Mouse (Mus musculus): ENCODE results near the gene Jagn1.

Jagn1 gene

DNA sequence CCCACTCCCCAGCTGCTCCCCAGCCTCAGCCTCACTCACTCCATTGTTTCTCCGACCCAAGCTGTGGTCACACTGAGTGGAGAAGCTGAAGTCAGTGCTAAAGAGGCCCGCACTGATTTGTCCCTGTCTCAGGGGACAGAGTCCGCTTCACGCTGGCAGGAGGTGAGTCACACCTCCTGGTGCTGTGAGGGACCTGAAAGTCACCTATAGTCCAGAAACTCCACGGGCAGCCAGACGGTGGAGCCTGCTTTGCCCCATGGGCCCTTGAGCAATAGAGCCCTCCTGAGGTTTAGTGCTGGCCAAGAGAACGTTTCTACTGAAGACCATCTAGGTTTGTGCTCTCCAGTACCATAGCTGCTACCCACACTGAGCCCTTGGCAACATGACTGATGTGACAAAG lies 7.7 kb upstream of the Jagn1 start:
- peak; percentile 80 for DNase-seq (ENCODE audit: low spot score)

DNA sequence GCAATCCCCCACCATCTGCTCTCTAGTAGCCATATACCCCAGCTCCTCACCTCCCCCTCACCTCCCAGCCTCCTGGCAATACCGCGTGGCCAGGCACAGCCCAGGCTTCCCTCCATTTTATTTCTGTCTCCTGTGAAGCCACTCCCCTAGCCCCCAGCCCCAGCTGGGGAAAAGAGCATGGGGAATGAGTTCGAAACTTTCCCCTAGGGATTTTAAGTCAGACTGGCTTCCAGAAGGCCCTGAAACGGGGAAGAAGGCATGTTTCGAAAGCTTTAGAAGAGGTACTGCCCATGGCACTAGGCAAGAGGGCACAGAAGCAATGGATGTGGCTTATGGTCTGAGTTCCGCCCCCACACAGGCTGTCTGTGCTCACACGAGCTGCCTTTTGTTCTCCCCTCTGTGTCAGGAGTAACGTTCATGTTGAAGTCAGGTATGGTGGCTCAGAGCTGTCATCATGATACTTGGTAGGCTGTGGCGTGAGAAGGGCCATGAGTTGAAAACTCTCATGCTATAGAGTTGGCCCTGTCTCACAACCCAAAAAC lies 6.6 kb upstream of the Jagn1 start, which contains the start of gene Cidec:
Cidec (minus strand) TSS at position 97 of the 542 bp plus-strand sequence.
- DNase-seq (ENCODE audit: low spot score), result peak; percentile 96

DNA sequence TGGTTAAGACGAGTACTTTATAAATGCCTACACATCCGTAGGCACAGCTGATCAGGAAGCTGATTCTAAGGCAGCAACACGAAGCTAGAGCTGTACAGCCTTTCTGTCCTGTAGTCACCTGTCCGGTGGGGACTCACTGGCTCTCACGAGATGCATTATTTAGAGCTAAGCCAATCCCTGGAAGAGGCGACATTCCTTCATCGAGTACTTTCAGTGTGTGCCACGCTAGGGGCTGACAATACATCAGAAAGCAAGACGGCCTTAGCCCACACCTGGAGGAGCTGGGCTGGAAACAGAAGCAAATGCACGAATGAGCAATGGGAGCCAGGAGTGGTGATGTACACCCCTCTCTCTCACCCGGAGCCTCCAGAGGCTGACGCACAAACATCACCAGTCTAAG lies 5.2 kb upstream of the Jagn1 start:
- DNase-seq (ENCODE audit: low spot score), result no peak

DNA sequence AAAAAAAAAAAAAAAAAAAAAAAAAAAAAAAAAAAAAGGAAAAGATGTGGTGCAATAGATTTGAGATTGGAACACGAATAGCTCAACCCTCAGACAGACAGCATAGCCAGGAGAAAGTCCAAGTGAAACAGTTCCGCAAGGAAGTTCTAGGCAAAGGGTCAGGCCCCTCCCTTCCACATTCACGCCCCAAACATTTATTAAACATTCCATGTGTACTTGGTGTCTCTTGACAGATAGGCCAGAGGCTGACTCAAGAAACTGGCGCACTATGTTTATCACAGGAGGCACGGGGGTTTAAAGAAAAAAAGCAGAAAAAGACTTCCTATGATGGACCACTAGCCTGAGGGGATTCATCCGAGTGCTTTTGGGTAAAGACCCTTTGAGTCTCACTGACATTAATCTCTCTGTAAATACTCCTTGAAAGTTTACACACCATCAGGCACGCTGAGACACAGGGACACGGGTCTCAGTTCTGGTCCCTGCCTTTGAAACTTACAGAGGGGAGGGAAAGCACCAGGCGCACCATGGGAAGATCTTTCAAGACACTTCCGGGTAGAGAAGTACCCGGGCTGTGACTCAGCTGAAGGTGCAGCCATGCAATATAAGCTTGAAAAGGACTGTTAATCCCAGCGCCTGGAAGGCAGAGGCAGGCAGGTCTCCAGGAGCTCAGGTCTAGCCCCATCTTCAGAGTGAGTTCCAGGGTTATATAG lies 3.5 kb upstream of the Jagn1 start:
- DNase-seq (ENCODE audit: low spot score), result peak; percentile 96

DNA sequence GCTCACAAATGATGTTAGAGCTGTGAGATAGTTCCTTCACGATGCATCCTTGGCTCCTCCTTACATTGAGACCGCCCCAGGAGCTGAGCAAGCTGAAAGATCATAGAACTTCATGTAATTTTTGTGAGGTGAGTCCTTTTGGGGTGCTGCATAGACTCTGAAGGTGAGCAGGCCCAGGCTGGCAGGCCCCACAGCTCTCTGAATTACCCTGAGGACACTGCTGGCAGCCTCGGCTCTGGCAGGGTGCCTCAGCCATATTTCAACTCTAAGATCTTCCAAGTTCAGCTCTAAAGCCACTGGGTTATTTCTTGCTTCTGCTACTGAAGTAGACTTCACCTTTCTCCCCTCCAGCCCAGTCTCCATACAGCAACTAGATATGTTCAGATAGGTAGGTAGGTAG lies 1.7 kb upstream of the Jagn1 start:
- peak; percentile 76 for DNase-seq (ENCODE audit: low spot score)

DNA sequence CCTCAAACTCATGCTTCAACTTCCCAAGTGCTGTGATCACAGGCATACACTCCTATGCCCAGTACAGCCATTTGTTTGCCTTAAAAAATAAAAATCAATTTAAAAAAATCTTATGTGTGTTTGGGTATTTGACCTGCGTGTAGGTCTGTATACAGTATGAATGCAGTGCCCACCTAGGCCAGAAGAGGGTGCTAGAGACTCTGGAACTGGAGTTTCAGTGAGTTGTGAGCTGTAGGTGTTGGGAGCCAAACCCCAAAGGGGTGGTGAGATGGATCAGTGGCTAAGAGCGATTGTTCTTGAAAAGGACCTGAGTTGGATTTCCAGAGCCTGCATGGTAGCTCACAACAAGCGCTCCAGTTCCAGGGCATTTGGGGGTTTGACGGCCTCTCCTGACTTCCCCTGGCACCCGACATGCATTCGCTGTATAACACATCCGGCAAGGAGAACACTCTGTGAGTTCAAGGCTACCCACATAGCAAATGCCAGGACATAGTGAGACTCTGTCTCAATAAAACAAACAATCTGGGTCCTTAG lies 1.2 kb upstream of the Jagn1 start:
- DNase-seq (ENCODE audit: low spot score), result peak; percentile 96

DNA sequence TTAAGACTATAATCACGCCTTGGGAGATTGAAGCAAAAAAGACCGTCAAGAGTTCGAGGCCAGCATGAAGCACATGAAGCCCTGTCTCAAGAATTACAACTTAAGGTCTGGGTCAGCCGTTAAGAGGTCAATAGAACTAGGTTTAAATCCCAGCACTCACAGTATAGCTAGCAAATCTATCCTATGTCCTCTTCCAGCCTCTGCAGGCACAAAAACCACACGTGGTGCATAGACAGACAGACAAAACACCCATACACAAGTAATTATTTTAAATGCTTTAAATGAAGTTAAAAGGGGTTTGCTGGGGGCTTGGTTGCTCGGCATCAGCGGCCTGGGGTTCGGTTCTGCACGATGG lies 305 bp upstream of the Jagn1 start:
- DNase-seq (ENCODE audit: low spot score), result no peak

DNA sequence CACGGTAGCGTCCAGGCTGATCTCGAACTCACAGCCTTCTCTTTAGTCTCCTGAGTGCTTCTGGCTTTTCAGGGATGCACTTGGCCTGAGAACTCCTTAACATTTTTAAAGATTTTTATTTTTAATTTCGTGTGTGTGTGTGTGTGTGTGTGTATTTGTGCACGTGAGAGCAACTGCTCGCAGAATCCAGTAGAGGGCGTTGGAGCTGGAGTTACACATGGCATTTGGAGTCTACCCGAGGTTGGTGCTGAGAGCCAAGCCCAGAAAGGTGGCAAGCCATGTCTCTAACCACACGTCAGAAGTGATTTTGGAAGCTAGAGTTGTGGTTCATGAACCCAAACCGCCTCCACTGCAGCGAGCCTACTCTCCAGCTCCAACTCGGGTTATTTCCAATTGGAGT lies 722 bp downstream of the Jagn1 start:
- peak; percentile 61 for DNase-seq (ENCODE audit: low spot score)

DNA sequence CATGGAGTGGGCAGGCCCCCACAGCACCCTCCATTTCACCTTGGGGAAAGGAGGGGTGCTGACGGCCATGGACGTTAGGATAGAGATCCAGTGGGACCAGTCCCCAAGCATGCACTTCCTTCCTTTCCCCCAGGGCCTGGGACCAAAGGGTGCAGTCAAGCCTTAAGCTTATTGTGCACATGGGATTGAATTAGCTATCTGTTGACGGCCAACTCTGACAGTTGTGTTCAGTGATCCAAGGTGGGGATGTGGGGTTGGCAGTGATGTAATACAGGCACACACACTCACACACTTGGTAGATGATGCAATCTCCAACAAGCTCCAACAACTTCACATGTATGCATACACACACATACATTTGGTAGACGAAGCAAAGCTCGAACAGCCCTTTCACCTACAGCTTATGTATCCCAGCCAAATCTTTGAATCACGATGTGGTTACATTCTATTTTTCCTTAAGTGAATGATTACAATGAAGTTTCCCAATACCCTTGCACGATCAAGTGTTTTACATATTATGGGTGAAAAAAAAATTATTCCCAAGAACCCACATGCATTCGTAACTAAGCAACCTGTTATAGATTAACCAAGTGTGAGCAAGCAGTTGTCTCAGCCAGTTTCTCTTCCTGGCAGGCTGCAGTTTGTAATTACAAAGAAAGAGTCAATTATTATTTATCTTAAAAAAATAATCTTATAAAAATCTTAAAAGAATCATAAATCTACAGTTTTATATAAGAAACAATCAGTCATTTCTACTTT lies 2.0 kb downstream of the Jagn1 start:
- peak; percentile 14 for DNase-seq (ENCODE audit: low spot score)

DNA sequence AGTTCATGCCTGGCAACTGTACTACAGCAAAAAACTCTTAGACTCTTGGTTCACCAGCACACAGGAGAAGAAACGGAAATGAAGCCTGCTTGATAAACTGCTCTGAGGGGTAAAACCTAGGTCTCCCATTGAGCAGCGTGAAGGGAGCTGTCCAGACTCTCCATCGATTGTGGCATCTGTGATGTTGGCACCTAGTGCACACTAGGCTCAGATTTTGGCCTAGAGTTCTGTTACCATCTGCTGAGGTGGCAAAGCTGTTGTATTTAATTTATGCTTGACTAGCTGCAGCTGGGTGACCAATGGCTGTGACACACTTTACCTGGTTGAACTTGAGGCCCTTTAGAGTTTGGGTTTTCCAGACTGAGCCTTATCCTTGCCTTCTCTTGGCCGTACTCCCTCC lies 5.3 kb downstream of the Jagn1 start:
- DNase-seq (ENCODE audit: low spot score), result no peak

DNA sequence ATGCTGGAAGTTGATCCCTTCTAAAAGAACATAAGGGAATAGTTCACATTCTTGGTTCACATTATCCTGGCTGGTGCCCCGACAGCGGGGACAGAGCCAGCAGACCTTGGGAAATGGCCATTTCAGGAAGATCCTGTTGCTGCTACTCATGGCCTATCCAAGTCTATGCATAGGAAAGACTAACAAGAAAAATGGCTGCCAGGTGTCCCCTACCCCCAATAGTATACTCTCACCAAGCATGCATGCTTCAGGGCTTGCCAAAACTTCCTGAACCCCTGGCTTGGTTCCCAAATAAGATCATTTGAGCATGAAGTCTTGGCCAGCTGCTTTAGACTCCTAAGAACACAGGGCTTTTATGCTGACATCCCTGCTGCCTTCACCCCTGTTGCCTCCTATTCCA lies 9.5 kb downstream of the Jagn1 start:
- DNase-seq (ENCODE audit: low spot score), result peak; percentile 82

DNA sequence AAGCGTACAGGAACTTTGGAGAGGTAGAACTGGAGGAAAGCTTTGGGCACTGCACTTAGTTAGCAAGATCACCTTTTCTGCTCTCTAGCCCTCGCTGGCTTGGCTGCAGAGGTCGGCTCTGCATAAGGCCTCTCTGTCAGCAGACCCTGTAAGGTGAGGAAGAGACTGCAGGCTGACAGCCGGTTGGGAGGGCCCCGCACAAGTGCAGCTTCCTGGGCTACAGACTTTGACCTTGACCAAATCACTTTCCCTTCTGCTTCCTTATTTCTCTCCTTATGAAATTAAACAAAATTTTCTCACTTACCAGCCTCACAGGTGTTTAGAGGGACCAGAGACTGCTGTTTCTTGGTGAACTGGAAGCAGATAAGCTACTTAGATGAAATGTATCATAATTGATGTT lies 12.6 kb downstream of the Jagn1 start:
- DNase-seq (ENCODE audit: low spot score), result no peak

DNA sequence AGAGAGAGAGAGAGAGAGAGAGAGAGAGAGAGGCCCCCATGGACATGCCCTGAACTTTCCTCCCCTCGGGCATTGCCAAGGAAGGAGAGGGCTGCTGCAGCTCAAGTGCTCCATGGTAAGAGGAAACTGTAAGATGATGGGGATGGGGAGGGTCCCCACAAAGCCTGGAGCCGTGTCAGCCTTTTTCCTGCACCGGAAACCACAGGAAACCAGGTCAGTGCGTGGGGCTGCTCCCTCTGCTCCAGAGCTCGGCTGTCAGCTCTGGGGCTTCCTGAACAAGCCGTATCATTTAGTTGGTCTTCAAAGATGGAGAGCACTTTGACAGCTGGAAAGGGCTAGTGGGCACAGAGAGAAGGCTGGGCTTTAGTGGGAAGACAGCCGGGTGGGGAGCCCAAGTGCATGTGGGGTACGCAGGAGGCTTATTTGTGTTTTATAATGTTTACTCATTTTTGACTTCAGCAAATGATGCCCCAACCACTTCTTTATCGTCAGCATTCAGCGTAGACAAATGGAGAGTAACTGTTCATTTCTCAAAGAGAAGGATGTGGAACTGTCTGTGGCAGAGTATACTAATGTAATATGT lies 15.7 kb downstream of the Jagn1 start, which contains the start of gene Il17re:
Il17re (plus strand) TSS at position 533 of the 583 bp plus-strand sequence.
- DNase-seq (ENCODE audit: low spot score), result no peak

DNA sequence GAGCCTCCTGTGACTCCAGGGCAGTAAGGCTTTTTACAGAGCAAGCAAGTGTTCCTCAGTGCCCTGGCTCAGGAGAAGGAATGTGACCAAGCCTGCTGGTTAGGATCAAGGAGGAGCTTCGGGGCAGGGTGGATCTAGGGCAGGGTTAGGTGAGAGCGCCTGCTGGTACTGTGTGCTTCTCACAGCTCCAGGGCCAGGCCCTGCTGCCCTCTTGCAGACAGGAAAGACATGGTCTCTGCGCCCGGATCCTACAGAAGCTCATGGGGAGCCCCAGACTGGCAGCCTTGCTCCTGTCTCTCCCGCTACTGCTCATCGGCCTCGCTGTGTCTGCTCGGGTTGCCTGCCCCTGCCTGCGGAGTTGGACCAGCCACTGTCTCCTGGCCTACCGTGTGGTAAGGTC lies 16.3 kb downstream of the Jagn1 start:
- DNase-seq (ENCODE audit: low spot score), result peak; percentile 51

DNA sequence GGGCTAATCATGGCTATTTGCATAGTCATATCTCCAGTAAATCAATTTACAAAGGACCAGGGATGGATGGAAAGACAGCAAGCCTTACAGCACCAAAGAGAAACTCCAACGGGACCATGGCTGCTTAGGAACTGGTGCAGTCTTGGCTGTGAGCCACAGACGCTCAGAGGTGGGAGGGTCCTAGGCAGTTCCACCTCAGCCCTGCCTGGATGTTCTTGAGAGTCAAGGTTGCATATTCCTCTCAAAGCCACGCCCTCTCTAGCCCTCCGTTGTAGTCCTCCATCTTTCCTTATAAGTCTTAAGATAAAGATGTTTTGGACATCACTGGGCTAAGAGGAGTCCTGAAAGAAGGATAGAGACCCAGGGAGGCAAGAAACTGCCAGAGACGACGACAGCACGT lies 21.7 kb downstream of the Jagn1 start:
- DNase-seq (ENCODE audit: low spot score), result no peak

DNA sequence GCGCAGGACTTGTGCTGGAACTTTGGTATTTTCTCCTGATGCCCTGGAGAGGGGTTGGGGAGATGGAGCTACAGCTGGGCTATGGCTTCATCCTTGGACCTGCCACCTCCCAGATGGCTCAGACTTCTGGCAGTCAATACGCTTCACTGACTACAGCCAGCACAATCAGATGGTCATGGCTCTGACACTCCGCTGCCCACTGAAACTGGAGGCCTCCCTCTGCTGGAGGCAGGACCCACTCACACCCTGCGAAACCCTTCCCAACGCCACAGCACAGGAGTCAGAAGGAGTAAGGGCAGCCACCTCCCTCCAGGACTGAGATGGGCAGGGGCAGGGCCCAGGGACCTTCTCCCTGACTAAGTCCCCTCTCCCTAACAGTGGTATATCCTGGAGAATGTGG lies 23.2 kb downstream of the Jagn1 start:
- peak; percentile 48 for DNase-seq (ENCODE audit: low spot score)

DNA sequence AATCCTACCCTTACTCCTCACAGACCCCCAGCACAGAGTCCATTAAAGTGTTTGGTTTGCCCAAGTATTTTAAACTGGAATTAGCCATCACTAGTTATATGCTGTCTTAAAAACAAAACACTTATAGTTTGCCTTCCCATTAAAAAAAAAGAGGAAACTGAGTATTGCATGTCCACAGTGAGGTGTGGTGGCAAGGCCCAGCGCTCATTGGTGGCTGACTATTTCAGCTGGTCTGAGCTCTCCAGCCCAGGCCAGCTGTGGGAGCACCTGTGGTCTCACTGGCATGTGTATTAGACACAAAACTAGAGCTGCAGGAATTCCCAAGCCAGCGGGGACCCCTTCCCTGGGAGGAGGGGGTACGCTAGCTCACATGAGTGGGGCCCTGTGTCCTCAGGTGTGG lies 26.1 kb downstream of the Jagn1 start:
- no peak for DNase-seq (ENCODE audit: low spot score)

DNA sequence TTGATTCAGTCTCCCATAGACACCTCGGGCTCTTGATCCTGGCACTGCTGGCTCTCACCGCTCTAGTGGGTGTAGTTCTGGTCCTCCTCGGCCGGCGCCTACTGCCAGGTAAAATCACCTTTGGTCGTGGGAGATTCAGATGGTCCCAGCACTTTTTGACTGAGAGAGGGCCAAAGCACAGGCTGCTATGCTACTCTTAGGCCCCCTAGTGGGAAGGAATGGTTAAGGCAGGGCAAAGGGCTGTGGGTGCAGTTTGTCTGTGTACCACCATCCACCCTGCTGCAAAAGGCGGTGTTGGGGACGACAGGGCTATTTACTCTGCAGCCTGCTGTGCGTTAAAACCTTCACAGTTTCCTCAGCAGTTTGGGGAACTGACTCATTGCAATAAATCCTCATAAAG lies 26.7 kb downstream of the Jagn1 start:
- peak; percentile 84 for DNase-seq (ENCODE audit: low spot score)

DNA sequence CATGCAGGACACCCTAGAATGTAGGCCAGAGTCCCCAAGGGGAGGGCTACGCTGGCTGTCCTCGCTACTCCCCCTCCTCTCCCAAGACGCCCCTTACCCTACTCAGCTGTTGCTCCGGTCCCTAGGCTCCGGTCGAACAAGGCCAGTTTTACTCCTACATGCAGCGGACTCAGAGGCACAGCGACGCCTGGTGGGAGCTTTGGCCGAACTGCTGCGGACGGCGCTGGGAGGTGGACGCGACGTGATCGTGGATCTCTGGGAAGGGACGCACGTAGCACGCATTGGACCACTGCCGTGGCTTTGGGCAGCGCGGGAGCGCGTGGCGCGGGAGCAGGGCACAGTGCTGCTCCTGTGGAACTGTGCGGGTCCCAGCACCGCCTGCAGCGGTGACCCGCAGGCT lies 27.1 kb downstream of the Jagn1 start:
- DNase-seq (ENCODE audit: low spot score), result peak; percentile 64

DNA sequence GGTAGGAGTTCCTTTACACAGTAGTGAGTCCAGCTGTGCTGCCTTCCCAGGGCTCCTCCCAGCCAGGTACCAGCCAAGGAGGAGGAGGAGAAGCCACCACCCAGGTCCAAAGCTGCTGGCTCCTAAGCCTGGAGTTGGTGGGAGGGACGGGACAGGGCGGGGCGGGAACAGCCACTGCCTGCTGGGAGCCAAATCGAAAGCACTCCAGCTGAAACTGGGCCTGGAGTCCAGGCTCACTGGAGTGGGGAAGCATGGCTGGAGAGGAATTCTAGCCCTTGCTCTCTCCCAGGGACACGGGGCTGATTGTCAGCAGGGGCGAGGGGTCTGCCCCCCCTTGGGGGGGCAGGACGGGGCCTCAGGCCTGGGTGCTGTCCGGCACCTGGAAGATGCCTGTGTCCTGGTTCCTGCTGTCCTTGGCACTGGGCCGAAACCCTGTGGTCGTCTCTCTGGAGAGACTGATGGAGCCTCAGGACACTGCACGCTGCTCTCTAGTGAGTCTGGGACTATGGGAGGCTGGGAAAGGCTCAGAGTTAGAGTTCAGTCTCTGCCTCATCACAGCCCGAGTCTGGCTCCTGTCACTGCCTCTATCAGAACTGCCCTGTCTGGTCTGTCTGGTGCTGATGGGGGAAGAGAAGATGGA lies 29.0 kb downstream of the Jagn1 start, which contains the start of gene Il17rc:
Il17rc (plus strand) TSS at position 131 of the 640 bp plus-strand sequence.
- peak; percentile 90 for DNase-seq (ENCODE audit: low spot score)

DNA sequence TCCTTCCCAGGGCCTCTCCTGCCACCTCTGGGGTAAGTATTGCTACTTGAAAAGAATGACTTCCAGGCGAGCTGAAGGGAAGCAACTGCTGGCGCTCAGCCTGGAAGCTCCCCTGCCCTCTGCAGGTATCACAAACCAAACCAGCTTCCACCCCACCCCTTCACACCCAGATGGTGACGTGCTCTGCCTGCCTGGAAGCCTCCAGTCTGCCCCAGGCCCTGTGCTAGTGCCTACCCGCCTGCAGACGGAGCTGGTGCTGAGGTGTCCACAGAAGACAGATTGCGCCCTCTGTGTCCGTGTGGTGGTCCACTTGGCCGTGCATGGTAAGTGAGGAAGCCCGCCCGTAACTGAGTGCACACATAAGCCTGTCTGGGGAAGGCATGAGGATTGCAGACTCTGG lies 29.7 kb downstream of the Jagn1 start:
- no peak for DNase-seq (ENCODE audit: low spot score)

DNA sequence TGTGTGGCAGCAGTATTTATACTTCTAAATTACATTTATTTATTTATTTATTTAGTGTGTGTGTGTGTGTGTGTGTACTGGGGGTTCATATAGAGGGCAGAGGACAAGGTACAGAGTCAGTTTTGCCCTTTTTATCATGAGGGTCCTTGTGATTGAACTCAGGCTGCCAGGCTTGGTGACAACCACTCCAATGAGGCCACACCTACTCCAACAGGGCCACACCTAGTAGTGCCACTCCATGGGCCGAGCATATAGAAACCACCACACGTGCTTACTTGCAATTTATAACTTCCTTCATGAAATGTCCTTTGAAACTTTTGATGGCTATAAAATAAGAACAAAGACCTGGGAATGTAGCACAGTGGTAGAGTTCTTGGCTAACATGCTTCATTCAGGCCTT lies 30.9 kb downstream of the Jagn1 start:
- no peak for DNase-seq (ENCODE audit: low spot score)

Data from adipocyte (in vitro differentiated cells).